Mouse (Mus musculus) CH12F3 (cell line): ENCODE data around the gene Cacna1e.

Source experiments
- in situ Hi-C: fragments of 300-500 bp; cut with MboI; formaldehyde crosslinking; loops from 2 replicates; pipeline ENCODE4 v1.14.3; 2020; ENCODE audit warnings: low sequenced_read_pairs

Cacna1e gene

GRCm38 (mm10) chr1:154646156-154646950, 237.9 kb downstream of the Cacna1e start:
- in situ Hi-C loops, result no loop called here

- in situ Hi-C loops, result no loop called here
Observed at GRCm38 (mm10) chr1:154637821-154638220, 246.5 kb downstream of the Cacna1e start.

- in situ Hi-C loops, result no loop called here
Observed at GRCm38 (mm10) chr1:154635766-154636165, 248.5 kb downstream of the Cacna1e start.

GRCm38 (mm10) chr1:154632886-154633285, 251.4 kb downstream of the Cacna1e start:
- in situ Hi-C loops, result no loop called here

- in situ Hi-C loops, result no loop called here
Observed at GRCm38 (mm10) chr1:154622666-154623653, 261.3 kb downstream of the Cacna1e start.

- in situ Hi-C loops, result no loop called here
Observed at GRCm38 (mm10) chr1:154617743-154618455, 266.4 kb downstream of the Cacna1e start.

- in situ Hi-C loops, result no loop called here
Observed at GRCm38 (mm10) chr1:154615759-154616158, 268.5 kb downstream of the Cacna1e start.

GRCm38 (mm10) chr1:154608516-154608915, 275.8 kb downstream of the Cacna1e start:
- in situ Hi-C loops, result no loop called here

- in situ Hi-C loops, result no loop called here
Observed at GRCm38 (mm10) chr1:154607406-154607805, 276.9 kb downstream of the Cacna1e start.

GRCm38 (mm10) chr1:154605601-154606000, 278.7 kb downstream of the Cacna1e start:
- in situ Hi-C loops, result no loop called here

GRCm38 (mm10) chr1:154603781-154604180, 280.5 kb downstream of the Cacna1e start:
- in situ Hi-C loops, result no loop called here

GRCm38 (mm10) chr1:154602531-154602930, 281.8 kb downstream of the Cacna1e start:
- in situ Hi-C loops, result no loop called here

GRCm38 (mm10) chr1:154582516-154582915, 301.8 kb downstream of the Cacna1e start:
- in situ Hi-C loops, result no loop called here

- in situ Hi-C loops, result no loop called here
Observed at GRCm38 (mm10) chr1:154579929-154580328, 304.4 kb downstream of the Cacna1e start.

- in situ Hi-C loops, result no loop called here
Observed at GRCm38 (mm10) chr1:154578748-154579147, 305.6 kb downstream of the Cacna1e start.

- in situ Hi-C loops, result no loop called here
Observed at GRCm38 (mm10) chr1:154576418-154576817, 307.9 kb downstream of the Cacna1e start.

- in situ Hi-C loops, result no loop called here
Observed at GRCm38 (mm10) chr1:154566026-154566425, 318.3 kb downstream of the Cacna1e start.

- in situ Hi-C loops, result no loop called here
Observed at GRCm38 (mm10) chr1:154555811-154556210, 328.5 kb downstream of the Cacna1e start.

- in situ Hi-C loops, result no loop called here
Observed at GRCm38 (mm10) chr1:154553132-154553531, 331.2 kb downstream of the Cacna1e start.

GRCm38 (mm10) chr1:154537445-154537844, 346.9 kb downstream of the Cacna1e start:
- in situ Hi-C loops, result no loop called here

- in situ Hi-C loops, result no loop called here
Observed at GRCm38 (mm10) chr1:154536763-154537162, 347.5 kb downstream of the Cacna1e start.
